Mouse (Mus musculus): ENCODE results near the gene Parp12. TPM values are rescaled to one million over a fixed set of nuclear protein-coding genes. Genes with fewer than 3 reads are reported as not detected.

Parp12 gene
- total RNA-seq, 2 experiments from 2014 or later, result 3.2 to 3.7 TPM

GRCm38 (mm10) chr6:39059547-39060497 is 58.3 kb downstream of the Parp12 start:
- no peak for DNase-seq
- intact Hi-C loops (cut with DNase I), result no loop called here

GRCm38 (mm10) chr6:39058936-39059335 is 59.2 kb downstream of the Parp12 start:
- intact Hi-C loops (cut with DNase I), result no loop called here
- DNase-seq, result no peak

- no peak for DNase-seq
- intact Hi-C loops (cut with DNase I), result no loop called here
Measured at GRCm38 (mm10) chr6:39058389-39058788, 59.8 kb downstream of the Parp12 start.

- no peak for DNase-seq
- intact Hi-C loops (cut with DNase I), result no loop called here
Measured at GRCm38 (mm10) chr6:39057161-39057560, 61.0 kb downstream of the Parp12 start.

GRCm38 (mm10) chr6:39055831-39056261 is 62.3 kb downstream of the Parp12 start:
- intact Hi-C loops (cut with DNase I), result no loop called here

GRCm38 (mm10) chr6:39054878-39055508 is 63.2 kb downstream of the Parp12 start:
- intact Hi-C loops (cut with DNase I), result no loop called here
- no peak for DNase-seq

More at GRCm38 (mm10) chr6:39055831-39056261, 62.3 kb downstream of the Parp12 start:
- no peak for DNase-seq

- intact Hi-C loops (cut with DNase I), result no loop called here
- DNase-seq, result peak; percentile 14
Measured at GRCm38 (mm10) chr6:39054206-39054864, 63.8 kb downstream of the Parp12 start.

GRCm38 (mm10) chr6:39052636-39053035 is 65.5 kb downstream of the Parp12 start:
- DNase-seq, result peak; percentile 81
- intact Hi-C loops (cut with DNase I), result no loop called here

GRCm38 (mm10) chr6:39051799-39052556 is 66.2 kb downstream of the Parp12 start:
- intact Hi-C loops (cut with DNase I), result no loop called here
- DNase-seq, result peak; percentile 21

- intact Hi-C loops (cut with DNase I), result no loop called here
- DNase-seq, result no peak
Measured at GRCm38 (mm10) chr6:39050836-39051235, 67.3 kb downstream of the Parp12 start.

- DNase-seq, result peak; percentile 37
- intact Hi-C loops (cut with DNase I), result no loop called here
Measured at GRCm38 (mm10) chr6:39049141-39049540, 69.0 kb downstream of the Parp12 start.

GRCm38 (mm10) chr6:39040451-39040850 is 77.7 kb downstream of the Parp12 start:
- intact Hi-C loops (cut with DNase I), result no loop called here
- DNase-seq, result no peak

Other genes with a start within 250 kb of the Parp12 start
- gene Tbxas1, start 242.9 kb downstream of the Parp12 start, total RNA-seq (2021), result 1 to 10 TPM; 1.3 to 1.4 TPM
- 10 to 100 TPM; 54.6 to 55.5 TPM for gene Hipk2, start 242.2 kb downstream of the Parp12 start, total RNA-seq (2021)
- 1 to 10 TPM; 7.6 to 9.8 TPM for gene Kdm7a, start 88.4 kb upstream of the Parp12 start, total RNA-seq (2021)

All from left cerebral cortex, postnatal 4 days (tissue).